Mouse (Mus musculus): ENCODE results near the gene 1700028J19Rik. TPM values are rescaled to one million over a fixed set of nuclear protein-coding genes. Genes with fewer than 3 reads are reported as not detected.

Gene 1700028J19Rik
- polyA plus RNA-seq, 1 experiment: 27.2 TPM

DNA sequence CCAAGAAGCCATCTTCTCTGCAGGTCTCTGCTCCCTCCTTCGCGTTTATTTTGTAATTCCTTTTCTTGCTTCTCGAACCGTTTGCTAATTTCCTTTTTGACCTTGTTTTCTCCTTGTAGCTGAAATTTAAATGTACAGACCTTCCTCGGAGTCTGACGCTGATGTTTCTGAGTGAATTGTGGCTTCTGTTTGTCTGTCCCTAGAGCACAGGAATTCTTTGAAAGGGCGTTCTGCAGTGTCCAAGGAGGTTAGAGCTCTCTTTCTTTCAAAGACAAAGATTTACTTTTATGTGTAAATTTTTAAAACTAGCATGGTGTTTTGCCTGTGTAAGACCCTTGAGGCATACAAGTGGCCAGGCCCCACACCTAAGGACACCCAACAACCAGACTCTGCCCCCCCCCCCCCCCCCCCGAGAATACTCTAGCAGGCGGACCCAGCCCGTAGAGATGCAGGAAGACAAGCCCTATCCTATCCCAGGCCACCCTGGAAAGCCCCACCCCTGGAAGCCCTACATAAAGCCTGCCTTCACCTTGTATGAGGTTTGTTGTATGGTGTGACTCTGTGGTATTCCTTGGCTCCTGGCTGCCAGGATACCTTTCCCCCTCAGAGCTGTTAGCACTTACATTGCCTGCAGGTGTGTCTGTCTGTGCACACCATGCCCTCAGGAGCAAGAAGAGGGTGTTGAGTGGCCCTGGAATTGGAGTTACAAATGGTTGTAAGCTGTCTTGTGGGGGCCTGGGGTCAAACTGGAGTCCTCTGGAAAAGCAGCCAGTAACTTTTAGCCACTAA, 30.2 kb upstream of the 1700028J19Rik start:
- Histone ChIP-seq H3K36me3 (ENCODE audit: control insufficient read depth, insufficient read depth, low read length) (no peaks in the 10 kb centered on the region), H3K4me1 (ENCODE audit: control insufficient read depth, insufficient read depth, low read length) (no peaks in the 10 kb centered on the region), H3K4me3 (ENCODE audit: insufficient read depth, low read depth, low read length) (no peak overlapping the region), H3K27ac (ENCODE audit: insufficient read depth, low read depth, low read length) (no peak overlapping the region), H3K27me3 (replicated peaks; ENCODE audit: control insufficient read depth, insufficient read depth, low read length) (no peaks in the 10 kb centered on the region)
- WGBS: 59% methylated on average over 10 of the region's 10 CpGs
- no peak for DNase-seq
- no peak for TF ChIP-seq POLR2A (IDR thresholded peaks at IDR 0.05; ENCODE audit: low read depth, low read length)
- no peak for TF ChIP-seq CTCF (conservative IDR thresholded peaks at IDR 0.05; ENCODE audit: insufficient read depth, insufficient read length, low read depth, low read length)

DNA sequence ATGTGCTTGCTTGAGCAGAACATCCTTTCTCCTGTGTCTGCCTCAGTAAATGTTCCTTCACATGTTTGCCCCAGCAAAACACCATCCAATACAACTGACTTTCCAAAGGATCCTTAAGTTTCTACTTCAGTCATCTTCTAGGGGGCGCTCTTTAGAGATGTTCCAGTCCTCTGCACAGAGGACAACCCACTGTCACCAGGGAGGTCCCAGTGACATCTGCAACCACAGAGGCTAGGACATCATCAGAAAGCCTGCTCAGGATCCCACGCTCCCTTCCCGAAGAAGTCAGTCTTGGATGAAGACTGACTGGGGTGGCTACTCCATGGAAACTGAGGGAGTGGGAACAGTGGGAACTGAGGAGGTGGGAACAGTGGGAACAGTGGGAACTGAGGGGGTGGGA, 29.1 kb upstream of the 1700028J19Rik start:
- H3K27me3 ChIP-seq (replicated peaks; ENCODE audit: control insufficient read depth, insufficient read depth, low read length): no peaks in the 10 kb centered on the region
- TF ChIP-seq POLR2A (IDR thresholded peaks at IDR 0.05; ENCODE audit: low read depth, low read length) (no peak), CTCF (conservative IDR thresholded peaks at IDR 0.05; ENCODE audit: insufficient read depth, insufficient read length, low read depth, low read length) (no peak)
- no peak for DNase-seq
- no peaks in the 10 kb centered on the region for H3K36me3 ChIP-seq (ENCODE audit: control insufficient read depth, insufficient read depth, low read length)
- no peak overlapping the region for H3K4me3 ChIP-seq (ENCODE audit: insufficient read depth, low read depth, low read length)
- no peak overlapping the region for H3K27ac ChIP-seq (ENCODE audit: insufficient read depth, low read depth, low read length)
- H3K4me1 ChIP-seq (ENCODE audit: control insufficient read depth, insufficient read depth, low read length): no peaks in the 10 kb centered on the region
- 73% methylated on average over 3 of the region's 3 CpGs for WGBS

DNA sequence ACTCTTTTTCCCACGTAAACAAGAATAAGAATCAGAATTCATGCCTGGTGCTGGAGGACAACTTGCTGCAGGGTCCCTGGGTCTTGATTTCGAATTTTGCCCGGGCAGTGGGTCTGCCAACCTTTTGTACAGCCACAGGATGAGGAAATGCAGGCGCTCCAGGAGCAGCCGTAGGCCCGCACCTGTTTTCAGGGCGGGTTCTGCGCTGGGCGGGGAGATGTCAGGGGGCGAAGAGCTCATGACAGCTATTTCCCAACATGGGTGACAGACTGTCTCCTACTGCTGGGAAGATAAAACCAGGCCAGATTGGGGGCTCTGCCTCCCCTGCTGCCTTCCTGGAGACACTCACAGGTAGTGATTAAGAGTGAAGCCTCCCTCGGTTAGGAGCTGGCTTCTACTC, 27.6 kb upstream of the 1700028J19Rik start:
- TF ChIP-seq CTCF (conservative IDR thresholded peaks at IDR 0.05; ENCODE audit: insufficient read depth, insufficient read length, low read depth, low read length) (no peak), POLR2A (IDR thresholded peaks at IDR 0.05; ENCODE audit: low read depth, low read length) (no peak)
- H3K4me1 ChIP-seq (ENCODE audit: control insufficient read depth, insufficient read depth, low read length): no peaks in the 10 kb centered on the region
- WGBS: 51% methylated on average over 11 of the region's 11 CpGs
- H3K4me3 ChIP-seq (ENCODE audit: insufficient read depth, low read depth, low read length): no peak overlapping the region
- no peak overlapping the region for H3K27ac ChIP-seq (ENCODE audit: insufficient read depth, low read depth, low read length)
- no peaks in the 10 kb centered on the region for H3K36me3 ChIP-seq (ENCODE audit: control insufficient read depth, insufficient read depth, low read length)
- no peaks in the 10 kb centered on the region for H3K27me3 ChIP-seq (replicated peaks; ENCODE audit: control insufficient read depth, insufficient read depth, low read length)
- DNase-seq: no peak

DNA sequence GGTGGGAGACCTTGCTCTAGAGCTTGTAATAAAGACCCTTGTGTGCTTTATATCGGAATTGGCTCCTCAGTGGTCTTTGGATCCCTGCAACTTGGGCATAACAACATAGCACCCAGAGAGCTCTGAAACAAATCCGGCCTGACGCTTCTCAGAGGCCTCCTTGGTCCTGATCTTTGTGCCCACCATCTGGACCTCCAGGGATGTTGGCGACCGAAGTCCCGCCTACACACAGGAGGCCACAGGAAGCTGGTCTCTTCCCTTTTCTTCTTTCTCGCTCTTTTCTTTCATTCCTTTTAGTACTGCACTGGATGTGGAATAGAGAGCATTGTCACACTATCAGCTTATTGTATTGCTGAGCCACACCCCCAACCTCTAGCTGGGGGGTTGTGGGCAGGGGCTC, 27.0 kb upstream of the 1700028J19Rik start:
- 66% methylated on average over 7 of the region's 7 CpGs for WGBS
- no peak overlapping the region for H3K27ac ChIP-seq (ENCODE audit: insufficient read depth, low read depth, low read length)

DNA sequence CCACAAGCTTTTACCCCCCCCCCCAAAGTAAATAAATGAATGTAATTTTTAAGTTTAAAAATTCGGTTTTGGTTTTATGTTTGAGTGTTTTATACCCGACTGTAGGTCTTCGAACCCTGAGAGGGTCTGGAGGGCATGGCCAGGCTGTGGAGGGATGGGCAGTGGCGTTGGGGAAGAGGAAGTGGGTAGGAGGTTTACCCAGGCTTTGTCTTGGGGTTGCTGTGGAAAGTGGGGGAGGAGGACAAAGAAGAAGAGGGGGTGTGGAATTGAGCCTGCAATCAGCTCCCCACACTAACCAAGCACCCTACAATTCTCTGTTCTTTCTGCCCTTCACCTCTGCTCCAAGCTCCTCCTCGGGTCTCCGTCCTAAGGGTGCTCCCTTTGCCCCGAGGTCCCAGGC, 26.1 kb upstream of the 1700028J19Rik start:
- Histone ChIP-seq H3K27me3 (replicated peaks; ENCODE audit: control insufficient read depth, insufficient read depth, low read length) (no peaks in the 10 kb centered on the region), H3K27ac (ENCODE audit: insufficient read depth, low read depth, low read length) (no peak overlapping the region), H3K36me3 (ENCODE audit: control insufficient read depth, insufficient read depth, low read length) (no peaks in the 10 kb centered on the region), H3K4me1 (ENCODE audit: control insufficient read depth, insufficient read depth, low read length) (no peaks in the 10 kb centered on the region), H3K4me3 (ENCODE audit: insufficient read depth, low read depth, low read length) (no peak overlapping the region)
- TF ChIP-seq CTCF (conservative IDR thresholded peaks at IDR 0.05; ENCODE audit: insufficient read depth, insufficient read length, low read depth, low read length) (no peak), POLR2A (IDR thresholded peaks at IDR 0.05; ENCODE audit: low read depth, low read length) (no peak)
- no peak for DNase-seq
- 90% methylated on average over 7 of the region's 7 CpGs for WGBS

More for the DNA sequence above, 27.0 kb upstream of the 1700028J19Rik start:
- DNase-seq: no peak
- Histone ChIP-seq H3K4me3 (ENCODE audit: insufficient read depth, low read depth, low read length) (no peak overlapping the region), H3K27me3 (replicated peaks; ENCODE audit: control insufficient read depth, insufficient read depth, low read length) (no peaks in the 10 kb centered on the region), H3K36me3 (ENCODE audit: control insufficient read depth, insufficient read depth, low read length) (no peaks in the 10 kb centered on the region), H3K4me1 (ENCODE audit: control insufficient read depth, insufficient read depth, low read length) (no peaks in the 10 kb centered on the region)
- TF ChIP-seq POLR2A (IDR thresholded peaks at IDR 0.05; ENCODE audit: low read depth, low read length): no peak
- no peak for TF ChIP-seq CTCF (conservative IDR thresholded peaks at IDR 0.05; ENCODE audit: insufficient read depth, insufficient read length, low read depth, low read length)

DNA sequence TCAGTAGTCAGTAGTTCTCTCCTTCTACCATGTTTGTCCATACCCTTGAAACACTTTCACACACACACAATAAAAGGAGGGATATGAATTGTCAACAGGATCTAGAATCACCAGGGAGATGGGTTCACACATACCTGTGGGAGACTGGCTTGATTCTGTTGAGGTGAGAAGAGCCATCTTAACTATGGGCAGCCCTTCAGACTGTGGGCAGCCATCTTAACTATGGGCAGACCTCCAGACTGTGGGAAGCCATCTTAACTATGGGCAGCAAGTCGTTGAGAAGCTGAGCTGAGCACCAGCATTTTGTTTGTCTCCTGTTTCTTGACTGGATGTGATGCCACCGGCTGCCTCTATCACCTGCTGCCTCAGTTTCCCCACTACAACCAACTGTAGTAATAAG, 24.8 kb upstream of the 1700028J19Rik start:
- Histone ChIP-seq H3K4me3 (ENCODE audit: insufficient read depth, low read depth, low read length) (no peak overlapping the region), H3K36me3 (ENCODE audit: control insufficient read depth, insufficient read depth, low read length) (no peaks in the 10 kb centered on the region), H3K27ac (ENCODE audit: insufficient read depth, low read depth, low read length) (no peak overlapping the region), H3K27me3 (replicated peaks; ENCODE audit: control insufficient read depth, insufficient read depth, low read length) (no peaks in the 10 kb centered on the region), H3K4me1 (ENCODE audit: control insufficient read depth, insufficient read depth, low read length) (no peaks in the 10 kb centered on the region)
- TF ChIP-seq POLR2A (IDR thresholded peaks at IDR 0.05; ENCODE audit: low read depth, low read length): no peak
- no peak for TF ChIP-seq CTCF (conservative IDR thresholded peaks at IDR 0.05; ENCODE audit: insufficient read depth, insufficient read length, low read depth, low read length)
- WGBS: 67% methylated on average over 2 of the region's 2 CpGs
- no peak for DNase-seq

DNA sequence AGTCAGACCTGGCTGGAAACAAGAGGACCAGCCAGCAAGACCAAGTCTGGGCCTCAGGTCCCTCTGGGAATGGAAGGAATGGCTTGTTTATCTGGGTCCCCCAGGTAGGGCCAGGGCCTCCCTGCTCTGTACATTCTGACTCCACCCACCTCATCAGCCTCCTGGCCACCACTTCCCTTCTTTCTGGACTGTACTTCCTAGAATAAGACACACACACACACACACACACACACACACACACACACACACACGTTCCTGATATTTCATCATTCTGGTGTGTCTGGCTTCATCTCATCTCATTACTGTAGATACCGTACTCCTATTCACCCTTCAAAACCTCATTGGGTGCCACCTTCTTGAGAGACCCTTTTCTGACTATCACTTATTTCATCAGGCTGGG, 22.9 kb upstream of the 1700028J19Rik start:
- Histone ChIP-seq H3K4me3 (ENCODE audit: insufficient read depth, low read depth, low read length) (no peak overlapping the region), H3K27me3 (replicated peaks; ENCODE audit: control insufficient read depth, insufficient read depth, low read length) (no peaks in the 10 kb centered on the region), H3K27ac (ENCODE audit: insufficient read depth, low read depth, low read length) (no peak overlapping the region), H3K4me1 (ENCODE audit: control insufficient read depth, insufficient read depth, low read length) (no peaks in the 10 kb centered on the region), H3K36me3 (ENCODE audit: control insufficient read depth, insufficient read depth, low read length) (no peaks in the 10 kb centered on the region)
- 86% methylated on average over 2 of the region's 2 CpGs for WGBS
- TF ChIP-seq CTCF (conservative IDR thresholded peaks at IDR 0.05; ENCODE audit: insufficient read depth, insufficient read length, low read depth, low read length) (no peak), POLR2A (IDR thresholded peaks at IDR 0.05; ENCODE audit: low read depth, low read length) (no peak)
- DNase-seq: no peak

All from kidney, adult 2 months (tissue).